13 mouse cellular contexts compared by ENCODE assay signal in genomic region chr11:113507716-113508480, GRCm38 (mm10).
DNase-seq lines count a peak whose midpoint lies in the region; ATAC-seq lines count a peak whose summit lies in the region.
"Had no signal": no experiment of that assay in that cellular context is flagged by ENCODE, and none has a peak within 500 bp of the region (broad histone marks: within the 10 kb centered on the region; RNA-seq: fewer than 3 reads in every experiment).

No protein-coding gene starts in this region.

- H3K27me3 ChIP-seq in midbrain, embryonic 14.5 days (ENCODE audit: control insufficient read depth, insufficient read depth, low read length): no peaks in the 10 kb centered on the region
- H3K27me3 ChIP-seq in midbrain, embryonic 16.5 days (ENCODE audit: control insufficient read depth, insufficient read depth, low read depth, low read length): no peaks in the 10 kb centered on the region; the same call in 1 of the 2 replicates
- no peaks in the 10 kb centered on the region for H3K27me3 ChIP-seq in forebrain, embryonic 13.5 days
- H3K27me3 ChIP-seq in limb, embryonic 13.5 days: no peaks in the 10 kb centered on the region
- no peaks in the 10 kb centered on the region for H3K27me3 ChIP-seq in stomach, embryonic 16.5 days (ENCODE audit: control insufficient read depth, insufficient read depth, low read length)
- H3K27me3 ChIP-seq: liver, embryonic 12.5 days had no signal

- H3K9me3 ChIP-seq in midbrain, embryonic 14.5 days (ENCODE audit: control insufficient read depth, low read length): no peaks in the 10 kb centered on the region
- H3K9me3 ChIP-seq in midbrain, embryonic 16.5 days (replicated peaks; ENCODE audit: control insufficient read depth, low read length, poor library complexity, severe bottlenecking): no peaks in the 10 kb centered on the region
- no peaks in the 10 kb centered on the region for H3K9me3 ChIP-seq in forebrain, embryonic 13.5 days (replicated peaks)
- H3K9me3 ChIP-seq in limb, embryonic 13.5 days: no peaks in the 10 kb centered on the region
- no peaks in the 10 kb centered on the region for H3K9me3 ChIP-seq in stomach, embryonic 16.5 days (replicated peaks; ENCODE audit: control insufficient read depth, low read length)
- H3K9me3 ChIP-seq: liver, embryonic 12.5 days had no signal

- H3K27ac ChIP-seq in midbrain, embryonic 14.5 days (replicated peaks; ENCODE audit: low read depth, low read length): peak overlapping the region; percentile 13; the same call in 1 of the 2 replicates
- no peak overlapping the region for H3K27ac ChIP-seq in midbrain, embryonic 16.5 days (ENCODE audit: low read length)
- peak overlapping the region; percentile 61 for H3K27ac ChIP-seq in forebrain, embryonic 13.5 days
- peak overlapping the region; percentile 65 for H3K27ac ChIP-seq in limb, embryonic 13.5 days
- peak overlapping the region; percentile 3; the same call in 1 of the 2 replicates for H3K27ac ChIP-seq in stomach, embryonic 16.5 days (ENCODE audit: low read length)
- H3K27ac ChIP-seq: liver, embryonic 12.5 days had no signal

- 73% methylated on average over 11 of the region's 11 CpGs for WGBS in midbrain, embryonic 14.5 days
- 60% methylated on average over 11 of the region's 11 CpGs for WGBS in midbrain, embryonic 16.5 days
- 30% methylated on average over 11 of the region's 11 CpGs for WGBS in forebrain, embryonic 13.5 days
- 57% methylated on average over 11 of the region's 11 CpGs for WGBS in limb, embryonic 13.5 days
- 61% methylated on average over 11 of the region's 11 CpGs for WGBS in stomach, embryonic 16.5 days

- no peak overlapping the region for H3K4me2 ChIP-seq in midbrain, embryonic 14.5 days (ENCODE audit: low read length)
- no peak overlapping the region for H3K4me2 ChIP-seq in midbrain, embryonic 16.5 days (ENCODE audit: low read length)
- H3K4me2 ChIP-seq in forebrain, embryonic 13.5 days: no peak overlapping the region; the same call in 1 of the 2 replicates
- H3K4me2 ChIP-seq in limb, embryonic 13.5 days (replicated peaks): no peak overlapping the region
- no peak overlapping the region for H3K4me2 ChIP-seq in stomach, embryonic 16.5 days (ENCODE audit: low read depth, low read length)
- H3K4me2 ChIP-seq: liver, embryonic 12.5 days had no signal

- no peak overlapping the region for H3K9ac ChIP-seq in midbrain, embryonic 14.5 days (replicated peaks; ENCODE audit: low read length)
- no peak overlapping the region for H3K9ac ChIP-seq in midbrain, embryonic 16.5 days (ENCODE audit: low read depth, low read length)
- no peak overlapping the region for H3K9ac ChIP-seq in forebrain, embryonic 13.5 days
- no peak overlapping the region for H3K9ac ChIP-seq in limb, embryonic 13.5 days
- no peak overlapping the region for H3K9ac ChIP-seq in stomach, embryonic 16.5 days (ENCODE audit: low read length)
- H3K9ac ChIP-seq: liver, embryonic 12.5 days had no signal

- 0 out of 2 replicates have a peak, but pooled peaks cover 10% of the 10 kb centered on the region for H3K4me1 ChIP-seq in midbrain, embryonic 14.5 days (ENCODE audit: control insufficient read depth, insufficient read depth, low read length)
- peaks cover 3% of the 10 kb centered on the region; the same call in 1 of the 2 replicates for H3K4me1 ChIP-seq in midbrain, embryonic 16.5 days (ENCODE audit: control insufficient read depth, insufficient read depth, low read length)
- peaks cover 29% of the 10 kb centered on the region for H3K4me1 ChIP-seq in forebrain, embryonic 13.5 days
- H3K4me1 ChIP-seq in limb, embryonic 13.5 days: peaks cover 19% of the 10 kb centered on the region
- peaks cover 12% of the 10 kb centered on the region for H3K4me1 ChIP-seq in stomach, embryonic 16.5 days (ENCODE audit: control insufficient read depth, insufficient read depth, low read length)

- no peak for DNase-seq in midbrain, embryonic 14.5 days
- no peak for DNase-seq in adrenal gland, postnatal 25 days
- DNase-seq in adipocyte (ENCODE audit: low spot score): no peak
- DNase-seq: adrenal gland, postnatal 14 days; cerebellum, adult 9-11 months; kidney, postnatal 25 days had no signal

- no peak for ATAC-seq in midbrain, embryonic 14.5 days (ENCODE audit: low FRiP score, low TSS enrichment)
- ATAC-seq in midbrain, embryonic 16.5 days: no peak
- peak; percentile 71 for ATAC-seq in forebrain, embryonic 13.5 days
- ATAC-seq in limb, embryonic 13.5 days (ENCODE audit: low FRiP score, low read depth): peak; percentile 37; the same call in 1 of the 2 replicates
- ATAC-seq in stomach, embryonic 16.5 days (ENCODE audit: insufficient read depth, low FRiP score): no peak
- ATAC-seq: inflammation-experienced regulatory T-cells, adult 6 months; liver, embryonic 12.5 days had no signal

- H3K36me3 ChIP-seq in midbrain, embryonic 14.5 days (ENCODE audit: control insufficient read depth, insufficient read depth, low read length): no peaks in the 10 kb centered on the region
- no peaks in the 10 kb centered on the region for H3K36me3 ChIP-seq in midbrain, embryonic 16.5 days (ENCODE audit: control insufficient read depth, insufficient read depth, low read length)
- H3K36me3 ChIP-seq in forebrain, embryonic 13.5 days (ENCODE audit: poor library complexity, severe bottlenecking): no peaks in the 10 kb centered on the region
- H3K36me3 ChIP-seq in limb, embryonic 13.5 days: no peaks in the 10 kb centered on the region
- no peaks in the 10 kb centered on the region for H3K36me3 ChIP-seq in stomach, embryonic 16.5 days (ENCODE audit: control insufficient read depth, insufficient read depth, low read length)
- H3K36me3 ChIP-seq: liver, embryonic 12.5 days had no signal

- H3K4me3 ChIP-seq in midbrain, embryonic 14.5 days (replicated peaks; ENCODE audit: low read depth, low read length): no peak overlapping the region
- no peak overlapping the region for H3K4me3 ChIP-seq in midbrain, embryonic 16.5 days (ENCODE audit: low read depth, low read length)
- H3K4me3 ChIP-seq in forebrain, embryonic 13.5 days: no peak overlapping the region
- H3K4me3 ChIP-seq in limb, embryonic 13.5 days: no peak overlapping the region
- H3K4me3 ChIP-seq in stomach, embryonic 16.5 days (replicated peaks; ENCODE audit: low read length): no peak overlapping the region
- H3K4me3 ChIP-seq: liver, embryonic 12.5 days; myocyte had no signal

Comparison
In these comparisons a context has a peak if more than half of its experiments do, and no peak if none do; other contexts are left out.
1. ATAC-seq: peak in forebrain, embryonic 13.5 days (single experiment) and limb, embryonic 13.5 days (single experiment); none in midbrain, embryonic 14.5 days (single experiment), midbrain, embryonic 16.5 days (single experiment) and stomach, embryonic 16.5 days (single experiment).